Mouse (Mus musculus) lung, postnatal 14 days (tissue): ENCODE results near the gene Kdm2b.
"Not testable (repeated sequence)": the region's sequence is repeated elsewhere in the genome, so short reads cannot be mapped to it uniquely, and the experiment has no call there.

Experiments
- DNase-seq: peaks from one replicate; pipeline ENCODE4 v3.0.0; 2021

Gene Kdm2b

DNA sequence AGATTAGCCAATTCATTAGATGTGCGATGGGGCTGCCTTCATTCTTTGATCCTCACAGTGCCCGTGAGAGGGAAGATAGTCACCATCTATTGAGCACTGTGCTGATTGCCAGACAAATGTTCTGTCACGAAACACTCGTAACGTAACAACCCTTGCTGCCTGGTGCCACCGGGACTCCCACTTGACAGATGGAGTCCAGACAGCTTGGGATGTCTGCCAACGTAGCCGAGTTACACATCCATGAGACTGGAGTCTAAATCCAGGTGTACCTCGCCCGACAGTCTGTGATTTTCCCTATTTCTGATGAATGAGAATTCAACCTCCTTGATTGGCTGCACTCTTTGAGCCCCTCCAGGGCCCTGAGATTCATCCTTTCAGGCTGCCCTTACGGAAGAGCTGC is 20.2 kb upstream of the Kdm2b start:
- DNase-seq: no peak

DNA sequence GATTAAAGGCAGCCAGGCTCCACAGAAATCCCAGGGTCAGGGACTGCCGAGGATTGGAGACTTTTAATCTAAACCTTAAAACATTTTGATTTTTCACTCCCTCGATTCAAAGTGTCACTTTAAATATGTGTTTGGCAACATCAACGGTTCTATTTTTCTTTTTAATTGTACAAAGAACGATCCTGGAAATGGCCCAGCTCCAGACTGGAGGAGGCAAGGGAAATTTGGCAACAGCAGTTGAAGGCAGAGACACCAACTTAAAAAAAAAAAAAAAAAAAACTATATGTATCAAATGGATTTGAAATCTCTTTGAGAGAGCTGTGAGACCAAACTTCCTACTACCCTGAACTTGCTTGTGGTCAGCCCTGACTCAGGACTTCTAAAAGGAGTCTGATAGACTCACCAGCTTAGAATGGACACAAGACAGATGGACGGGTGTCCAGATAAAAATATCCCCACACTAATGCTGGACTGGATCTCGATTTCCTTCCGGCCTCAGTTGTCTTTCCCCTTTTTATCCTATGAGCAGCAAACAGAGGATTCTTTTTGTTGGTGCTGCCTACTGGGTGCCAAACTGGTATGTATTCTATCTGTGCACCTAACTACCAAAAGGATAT is 19.4 kb upstream of the Kdm2b start:
- DNase-seq: no peak

DNA sequence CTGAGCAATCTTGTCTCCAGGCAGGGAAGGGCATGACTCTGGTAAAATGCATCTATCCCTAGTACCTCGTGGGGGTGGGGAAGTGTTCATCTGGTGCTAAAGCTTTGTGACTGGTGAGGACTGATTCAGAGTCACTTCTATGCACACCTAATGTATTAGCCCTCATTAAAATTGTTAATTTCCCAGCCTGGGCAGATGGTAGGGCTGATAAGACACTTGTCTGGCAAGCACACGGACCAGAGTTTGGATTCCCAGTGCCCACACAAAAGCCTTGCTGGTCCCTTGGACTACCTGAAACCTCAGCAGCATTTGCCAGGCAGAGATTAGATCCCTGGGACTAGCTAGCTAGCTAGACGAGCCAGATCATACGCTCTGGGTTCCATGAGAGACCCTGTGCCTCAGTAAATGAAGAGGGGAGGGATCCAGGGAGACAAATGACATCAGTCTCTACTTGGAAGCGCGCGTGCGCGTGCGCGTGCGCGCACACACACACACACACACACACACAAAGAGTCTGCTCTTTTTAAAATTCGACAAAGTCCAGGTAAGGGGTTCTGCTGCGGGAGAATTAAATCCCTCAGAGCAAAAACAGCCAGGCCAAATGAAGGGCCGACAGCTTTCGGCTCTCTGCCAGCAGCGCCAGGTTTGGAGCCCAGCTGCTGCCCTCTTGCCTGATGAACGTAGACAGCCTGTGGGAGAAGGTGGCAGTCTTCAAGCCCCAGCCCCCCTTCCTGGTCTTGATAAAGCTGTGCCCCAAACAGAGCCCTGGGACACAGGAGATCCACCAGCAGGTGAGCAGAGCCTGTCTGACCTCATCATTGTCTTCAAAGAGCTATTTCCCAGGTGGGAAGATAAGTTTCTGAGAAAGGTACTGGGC is 16.3 kb upstream of the Kdm2b start:
- no peak for DNase-seq

GRCm38 (mm10) chr5:123000901-123001300 is 11.3 kb upstream of the Kdm2b start:
- DNase-seq: no peak

DNA sequence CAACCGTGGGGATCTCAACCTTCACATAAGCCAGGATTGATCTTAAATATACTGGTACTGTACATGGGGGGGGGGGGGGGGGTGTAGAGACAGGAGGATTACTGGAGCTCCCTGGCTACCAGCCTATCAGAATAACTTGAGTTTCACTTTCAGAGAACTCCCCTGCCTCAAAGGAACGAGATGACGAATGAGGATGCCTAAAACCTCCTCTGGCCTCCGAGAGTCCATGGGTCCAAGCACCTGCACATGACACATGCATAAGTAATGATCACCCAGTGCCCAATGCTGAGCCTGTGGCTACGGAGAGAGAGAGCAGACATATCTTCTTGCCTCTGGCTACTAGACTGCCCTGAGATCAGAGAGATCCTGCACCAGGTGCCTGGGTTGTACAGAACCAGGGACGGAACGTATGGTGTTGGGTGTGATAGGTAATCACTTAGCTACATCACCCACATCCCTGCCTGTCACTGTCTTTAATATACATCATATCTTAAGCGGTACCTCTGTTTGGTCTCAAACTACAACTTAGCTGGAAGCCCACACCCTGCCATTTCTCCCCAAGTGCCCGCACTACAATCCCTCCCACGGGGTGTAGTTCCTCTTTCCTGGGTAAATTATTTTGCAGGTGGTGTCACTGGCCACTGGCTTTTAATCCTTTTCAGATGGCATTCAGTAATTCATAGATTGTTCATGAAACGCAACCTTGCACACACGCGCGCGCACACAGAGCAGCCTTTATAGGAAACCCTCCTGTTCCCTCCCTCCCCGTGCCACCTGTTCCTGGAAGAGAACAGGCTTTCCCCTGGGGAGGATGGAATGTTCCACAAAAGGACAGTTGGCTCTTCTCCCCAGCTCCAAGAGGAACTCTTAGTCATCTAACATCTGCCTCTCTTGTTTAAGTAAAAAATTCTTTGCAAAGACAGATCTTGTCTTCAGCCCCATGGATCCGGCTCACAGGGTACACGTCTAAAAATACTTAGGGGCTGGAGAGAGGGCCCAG is 7.9 kb upstream of the Kdm2b start:
- no peak for DNase-seq

- DNase-seq: no peak
Observed at GRCm38 (mm10) chr5:122994910-122995309, 5.3 kb upstream of the Kdm2b start.

DNA sequence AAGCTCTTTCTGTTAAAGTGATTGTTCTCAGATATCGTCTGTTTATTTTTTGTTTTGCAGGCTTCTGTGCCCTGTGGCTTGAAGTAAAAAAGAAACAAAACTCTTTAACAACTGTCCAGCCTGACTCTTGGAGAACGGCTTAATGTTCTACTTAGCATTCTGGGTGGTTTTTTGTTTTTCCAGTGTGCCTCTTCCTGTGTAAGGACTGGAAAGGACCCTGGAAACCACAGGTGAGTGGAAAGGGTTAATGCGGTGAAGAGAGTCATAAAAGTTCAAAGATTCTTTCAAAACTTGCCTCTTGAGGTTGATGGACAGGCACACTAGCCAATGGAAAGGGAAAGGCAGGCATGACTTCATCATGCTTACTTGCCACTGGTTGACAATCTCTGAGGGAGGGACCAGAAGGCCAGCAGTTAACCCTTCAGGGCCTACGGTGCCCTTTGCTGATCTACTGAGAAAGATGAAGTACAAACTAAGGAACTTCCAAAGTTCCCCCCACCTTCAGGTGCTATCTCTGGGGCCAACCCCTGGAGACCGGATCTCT is 4.8 kb upstream of the Kdm2b start:
- DNase-seq: peak; percentile 96

DNA sequence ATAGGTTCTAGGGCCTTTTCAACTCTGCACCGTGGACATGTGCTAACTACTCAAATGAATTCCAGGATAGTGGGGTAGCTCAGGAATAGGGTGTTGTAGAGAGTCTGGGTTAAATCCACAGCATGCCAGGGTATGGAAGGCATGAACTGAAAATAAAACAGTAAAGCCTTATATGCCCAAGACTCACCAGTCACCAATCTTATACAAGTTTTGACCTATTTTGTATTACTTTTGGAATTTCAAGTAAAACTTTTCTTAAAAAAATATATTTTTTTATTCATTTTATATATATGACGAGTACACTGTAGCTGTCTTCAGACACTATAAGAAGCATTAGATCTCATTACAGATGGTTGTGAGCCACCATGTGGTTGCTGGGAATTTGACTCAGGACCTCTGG is 4.2 kb upstream of the Kdm2b start:
- no peak for DNase-seq

GRCm38 (mm10) chr5:122991350-122992004 is 1.9 kb upstream of the Kdm2b start:
- DNase-seq: no peak

DNA sequence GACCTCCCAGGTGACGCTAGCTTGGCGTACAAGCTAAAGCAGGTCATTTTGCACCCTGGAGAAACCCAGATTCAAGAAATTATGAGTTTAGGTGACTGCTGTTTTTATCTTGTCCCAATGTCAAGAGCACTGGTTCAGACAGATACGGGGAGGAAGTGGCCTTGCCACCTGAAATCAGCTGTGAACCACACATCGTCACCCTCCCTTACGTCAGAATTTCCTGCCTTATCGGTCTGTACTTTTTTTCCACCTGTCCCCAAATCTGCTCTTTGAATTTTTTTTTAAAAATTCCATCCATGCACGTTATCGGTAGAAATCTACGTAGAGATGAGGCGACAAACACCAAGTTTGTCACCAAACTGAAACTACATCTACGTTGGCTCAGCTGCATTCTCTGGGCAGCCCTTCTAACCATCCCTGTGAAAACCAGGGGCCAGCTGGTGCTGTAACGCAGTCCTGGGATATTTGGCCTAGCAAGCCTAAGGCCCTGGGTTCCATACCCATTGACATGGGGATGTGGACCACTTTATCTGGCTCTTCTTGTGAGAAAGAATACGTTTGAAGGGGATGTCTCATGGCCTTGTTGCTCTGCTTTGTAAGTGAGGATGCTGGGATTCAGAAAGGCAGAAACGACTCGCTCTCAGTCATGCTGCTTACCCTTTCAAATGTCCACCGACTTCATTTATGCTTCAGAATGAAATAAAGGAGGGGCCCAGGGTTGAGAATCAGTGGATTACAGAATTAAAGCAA is 963 bp upstream of the Kdm2b start:
- no peak for DNase-seq

- DNase-seq: peak; percentile 73
Observed at GRCm38 (mm10) chr5:122989001-122989525, 560 bp downstream of the Kdm2b start.

DNA sequence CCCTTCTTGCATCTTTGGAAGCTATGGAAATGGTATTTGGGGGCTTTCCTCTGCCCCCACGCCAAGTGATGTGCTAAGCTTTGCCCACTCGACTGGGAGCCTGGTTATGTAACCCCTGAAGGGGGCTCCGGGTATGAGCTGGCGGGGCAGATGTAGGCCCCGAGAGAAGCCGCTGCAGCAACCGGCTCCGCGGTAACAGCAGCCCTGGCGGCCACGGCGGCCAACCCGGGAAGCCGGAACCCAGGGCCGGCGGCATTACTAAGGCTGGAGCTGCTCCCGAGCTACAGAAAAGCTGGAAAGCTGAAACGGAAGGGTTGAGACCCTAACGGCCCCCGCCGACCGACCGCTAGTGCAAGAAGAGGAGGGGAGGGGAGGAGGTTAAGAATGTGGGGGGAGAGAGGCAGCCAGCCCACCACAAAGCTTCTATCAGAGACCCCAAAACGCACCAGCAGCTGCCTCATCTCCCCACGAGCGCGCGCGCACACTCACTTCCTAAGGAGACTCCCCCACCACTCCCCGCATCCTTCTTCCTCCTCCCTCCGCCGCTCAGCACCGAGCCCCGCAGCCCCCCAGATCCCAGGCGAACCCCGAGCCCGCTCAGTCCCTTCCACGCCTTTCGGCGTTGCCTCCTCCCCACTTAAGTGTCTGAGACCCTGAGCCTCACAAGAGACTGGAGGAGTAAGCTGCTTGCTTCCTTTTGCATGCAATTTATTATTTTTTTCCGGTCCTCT is 1.4 kb downstream of the Kdm2b start:
- DNase-seq: peak; percentile 56

GRCm38 (mm10) chr5:122987211-122988020 is 2.2 kb downstream of the Kdm2b start:
- peak; percentile 18 for DNase-seq

DNA sequence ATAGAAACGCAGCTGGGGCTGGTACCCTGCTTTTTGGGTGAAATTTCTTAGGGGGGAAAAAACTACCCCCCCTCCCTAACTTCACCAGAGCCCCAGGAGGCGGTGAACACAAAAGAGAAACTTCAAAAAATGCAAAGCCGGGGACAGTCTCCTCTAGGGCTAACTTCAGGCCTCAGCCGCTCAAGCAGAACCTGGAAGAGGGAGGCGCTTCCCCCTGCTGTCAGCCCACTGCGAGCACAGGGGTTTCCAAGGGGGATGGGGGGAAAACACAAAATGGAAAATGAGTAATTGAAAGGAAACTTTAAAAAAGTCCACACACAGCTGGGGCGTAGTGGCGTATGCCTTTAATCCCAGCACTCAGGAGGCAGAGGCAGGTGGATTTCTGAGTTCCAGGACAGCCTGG is 3.5 kb downstream of the Kdm2b start:
- no peak for DNase-seq

DNA sequence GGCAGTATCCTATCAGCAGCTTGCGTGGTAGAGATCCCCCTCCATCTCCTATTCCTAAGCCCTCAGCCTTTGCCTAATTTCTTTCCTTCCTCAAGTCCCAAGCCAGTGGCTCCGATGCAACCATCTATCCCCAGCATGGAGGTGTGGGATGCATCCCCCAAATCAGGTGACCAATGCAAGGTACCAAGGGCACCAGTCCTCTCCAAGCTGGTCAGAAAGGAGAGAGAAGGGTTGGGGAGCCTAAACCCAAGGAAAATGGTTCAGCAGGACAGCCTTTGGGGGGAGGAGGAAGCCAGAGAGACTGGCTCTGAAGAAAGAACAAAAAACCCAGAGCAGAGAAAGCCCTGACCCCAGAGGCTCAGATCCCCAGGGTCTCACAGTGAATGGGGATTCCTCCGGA is 4.3 kb downstream of the Kdm2b start:
- no peak for DNase-seq

DNA sequence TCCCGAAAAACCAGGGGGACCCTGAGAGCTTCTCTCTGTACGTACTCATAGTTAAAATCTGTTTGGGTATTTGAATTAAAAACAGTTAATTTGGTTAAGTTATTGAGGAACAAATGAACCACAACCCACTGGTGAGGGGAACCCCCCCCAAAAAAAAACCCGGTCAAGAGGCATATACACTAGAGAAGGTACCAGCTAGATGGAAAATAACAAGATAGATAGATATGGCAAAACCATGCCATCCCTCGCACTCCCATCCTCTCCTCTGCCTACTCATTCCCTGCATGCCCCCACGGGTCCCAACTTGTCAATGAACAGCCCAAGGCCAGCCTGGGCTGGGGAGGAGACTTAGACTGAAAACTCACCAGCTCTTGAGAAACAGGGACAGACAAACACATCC is 5.1 kb downstream of the Kdm2b start:
- no peak for DNase-seq

GRCm38 (mm10) chr5:122978970-122979369 is 10.7 kb downstream of the Kdm2b start:
- no peak for DNase-seq

DNA sequence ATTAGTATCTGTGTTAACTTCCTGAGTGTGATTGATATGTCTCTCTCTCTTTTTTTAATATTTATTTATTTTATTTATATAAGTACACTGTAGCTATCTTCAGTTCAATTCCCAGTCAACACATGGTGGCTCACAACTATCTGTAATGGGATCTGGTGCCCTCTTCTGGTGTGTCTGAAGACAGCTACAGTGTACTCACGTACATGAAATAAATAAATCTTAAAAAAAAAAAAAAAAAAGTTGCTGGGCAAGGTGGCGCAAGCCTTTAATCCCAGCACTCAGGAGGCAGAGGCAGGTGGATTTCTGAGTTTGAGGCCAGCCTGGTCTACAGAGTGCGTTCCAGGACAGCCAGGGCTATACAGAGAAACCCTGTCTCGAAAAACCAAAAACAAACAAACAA is 14.9 kb downstream of the Kdm2b start:
- not testable (repeated sequence) for DNase-seq

- no peak for DNase-seq
Observed at GRCm38 (mm10) chr5:122972116-122972515, 17.5 kb downstream of the Kdm2b start.

DNA sequence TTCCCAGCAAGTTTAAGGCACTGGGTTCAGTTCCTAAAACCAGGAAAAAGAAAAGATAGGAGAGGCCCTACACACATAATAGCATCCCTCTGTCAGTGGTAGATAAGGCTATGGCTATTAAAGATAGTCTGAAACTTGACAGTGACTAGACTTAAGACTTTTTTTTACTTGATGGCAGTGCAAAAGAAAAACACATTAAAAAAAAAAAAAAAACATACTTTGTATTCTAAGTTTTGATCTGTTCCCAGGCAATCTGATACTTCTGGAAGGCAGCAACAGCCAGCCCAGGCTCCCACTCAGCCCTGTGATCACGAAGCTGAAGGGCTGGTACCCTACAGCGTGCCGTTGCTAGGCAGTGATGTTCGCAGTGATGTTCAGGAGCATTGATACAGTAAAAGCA is 18.2 kb downstream of the Kdm2b start:
- no peak for DNase-seq
